Mouse (Mus musculus) cortical plate, adult 2 months (tissue): Measurements from ENCODE around the gene Ncln.

Source experiments
- CTCF ChIP-seq: fragments of 200-500 bp; IDR thresholded peaks from 2 replicates; pipeline ENCODE4 v1.5.1; 2011; ENCODE audit warnings: mild to moderate bottlenecking, control low read depth, low read length; ENCODE audit not compliant: insufficient read depth; ENCODE audit errors: extremely low read depth
- POLR2A ChIP-seq: fragments of 200-500 bp; IDR thresholded peaks from 2 replicates; pipeline ENCODE4 v1.6.1; 2011; ENCODE audit warnings: mild to moderate bottlenecking, low read length, control low read depth; ENCODE audit not compliant: insufficient read depth; ENCODE audit errors: extremely low read depth

DNA sequence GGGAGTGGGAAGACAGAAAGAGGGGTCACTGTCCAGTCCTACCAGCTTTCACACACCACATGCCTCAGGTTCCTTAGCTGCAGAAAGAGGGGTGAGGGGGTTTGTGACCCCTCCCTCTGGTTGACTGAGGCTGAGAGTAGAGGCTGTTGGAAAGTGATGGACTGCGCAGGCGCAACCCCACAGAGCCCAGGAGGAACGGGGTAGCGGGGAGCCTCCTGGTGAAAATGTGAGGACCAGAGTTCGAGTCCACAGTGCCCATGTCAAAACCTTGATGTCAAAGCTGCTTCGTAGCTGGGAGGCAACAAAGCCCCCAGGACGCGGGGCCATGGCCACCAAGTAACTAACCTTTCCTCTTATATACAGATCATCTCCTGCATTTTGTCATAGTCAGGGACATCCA is 38.6 kb downstream of the Ncln start:
- no peak for TF ChIP-seq POLR2A
- TF ChIP-seq CTCF, result no peak
